Mouse (Mus musculus) kidney, embryonic 16.5 days (tissue): ENCODE measurements at regions not wholly inside any gene's neighbourhood (a gene's known extent, or its start where the extent isn't known, plus 50 kb on each side); places are given as distances from the start of the nearest gene placed in this dataset.

Experiments used
- ATAC-seq: fragments of 200-750 bp; cut with Nextera tagmentation; 2 replicates; pipeline ENCODE4 v1.8.0; 2017; ENCODE audit warnings: moderate TSS enrichment; ENCODE audit not compliant: low FRiP score, low TSS enrichment
- H3K27ac ChIP-seq: fragments of 300-500 bp; sonication (generic); 2 replicates; pipeline ENCODE4 v1.5.1; 2014; ENCODE audit warnings: low read length
- H3K27me3 ChIP-seq: fragments of 300-500 bp; sonication (generic); 2 replicates; pipeline ENCODE4 v1.6.1; 2014; ENCODE audit warnings: low read length, control low read depth, mixed read lengths; ENCODE audit not compliant: insufficient read depth
- H3K36me3 ChIP-seq: fragments of 300-500 bp; sonication (generic); 2 replicates; pipeline ENCODE4 v1.6.1; 2014; ENCODE audit warnings: low read length, control low read depth, mixed read lengths; ENCODE audit not compliant: insufficient read depth
- H3K4me1 ChIP-seq: fragments of 300-500 bp; sonication (generic); 2 replicates; pipeline ENCODE4 v1.6.1; 2014; ENCODE audit warnings: low read length, control low read depth, mixed read lengths; ENCODE audit not compliant: insufficient read depth
- H3K4me2 ChIP-seq: fragments of 300-500 bp; sonication (generic); replicated peaks from 2 replicates; pipeline ENCODE4 v1.6.1; 2014; ENCODE audit warnings: low read depth, low read length
- H3K4me3 ChIP-seq: fragments of 300-500 bp; sonication (generic); 2 replicates; pipeline ENCODE4 v1.5.1; 2014; ENCODE audit warnings: mild to moderate bottlenecking, low read length
- H3K9ac ChIP-seq: fragments of 300-500 bp; sonication (generic); replicated peaks from 2 replicates; pipeline ENCODE4 v1.6.1; 2014; ENCODE audit warnings: low read length
- H3K9me3 ChIP-seq: fragments of 300-500 bp; sonication (generic); 2 replicates; pipeline ENCODE4 v1.6.1; 2016; ENCODE audit warnings: low read length, control low read depth
- WGBS: fragments of 180-500 bp; shearing (Covaris S2); extraction: QIAGEN DNeasy Blood & Tissue Kit; methylation state at CpG from one replicate; pipeline ENCODE4 v1.1.7; 2014; 5-methylcytosine and 5-hydroxymethylcytosine counted together

- no peak for ATAC-seq
- no peaks in the 10 kb centered on the region for H3K36me3 ChIP-seq
- WGBS = 73% methylated on average over 5 of the region's 5 CpGs
Observed at GRCm38 (mm10) chr3:101194319-101194718, 84.2 kb upstream of the Ptgfrn start.

GRCm38 (mm10) chr3:101191298-101191986, 81.4 kb upstream of the Ptgfrn start:
- H3K4me3 ChIP-seq = no peak overlapping the region
- H3K27ac ChIP-seq = no peak overlapping the region
- H3K4me1 ChIP-seq = no peaks in the 10 kb centered on the region
- WGBS = 92% methylated on average over 7 of the region's 7 CpGs
- H3K9ac ChIP-seq = no peak overlapping the region
- no peak overlapping the region for H3K4me2 ChIP-seq
- no peaks in the 10 kb centered on the region for H3K27me3 ChIP-seq
- no peaks in the 10 kb centered on the region for H3K36me3 ChIP-seq
- H3K9me3 ChIP-seq = no peaks in the 10 kb centered on the region
- no peak for ATAC-seq

More at GRCm38 (mm10) chr3:101194319-101194718, 84.2 kb upstream of the Ptgfrn start:
- H3K4me2 ChIP-seq = no peak overlapping the region
- H3K27me3 ChIP-seq = no peaks in the 10 kb centered on the region
- no peaks in the 10 kb centered on the region for H3K9me3 ChIP-seq
- H3K9ac ChIP-seq = no peak overlapping the region
- no peak overlapping the region for H3K27ac ChIP-seq
- H3K4me1 ChIP-seq = no peaks in the 10 kb centered on the region
- no peak overlapping the region for H3K4me3 ChIP-seq

DNA sequence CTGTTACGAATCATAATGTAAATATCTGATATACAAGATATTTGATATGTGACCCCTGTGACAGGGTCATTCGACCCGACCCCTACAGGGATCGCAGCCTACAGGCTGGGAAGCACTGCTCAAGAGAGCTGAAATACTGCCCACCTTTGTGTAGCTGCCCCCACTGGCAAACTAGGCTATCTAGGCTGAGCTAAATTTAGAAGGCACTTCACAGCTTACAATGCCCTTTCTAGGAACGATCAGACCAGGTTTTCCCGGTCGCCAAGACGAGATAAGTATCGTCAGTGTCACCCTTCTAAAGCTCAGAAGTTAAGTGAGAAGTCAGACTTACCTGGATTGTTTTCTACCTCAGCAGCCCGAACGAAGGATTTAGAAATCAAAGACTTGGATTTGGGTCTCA, 71.9 kb upstream of the Ptgfrn start:
- no peak overlapping the region for H3K9ac ChIP-seq
- WGBS = 85% methylated on average over 11 of the region's 11 CpGs
- H3K4me2 ChIP-seq = no peak overlapping the region
- no peak for ATAC-seq
- no peak overlapping the region for H3K4me3 ChIP-seq
- peaks cover 17% of the 10 kb centered on the region; the same call in 1 of the 2 replicates for H3K9me3 ChIP-seq
- no peak overlapping the region for H3K27ac ChIP-seq
- no peaks in the 10 kb centered on the region for H3K36me3 ChIP-seq
- no peaks in the 10 kb centered on the region for H3K27me3 ChIP-seq
- H3K4me1 ChIP-seq = no peaks in the 10 kb centered on the region

GRCm38 (mm10) chr3:101173954-101174353, 63.9 kb upstream of the Ptgfrn start:
- ATAC-seq = no peak
- Histone ChIP-seq H3K9me3 (peaks cover 11% of the 10 kb centered on the region; the same call in 1 of the 2 replicates), H3K36me3 (no peaks in the 10 kb centered on the region), H3K9ac (no peak overlapping the region), H3K4me1 (no peaks in the 10 kb centered on the region), H3K4me2 (no peak overlapping the region), H3K4me3 (no peak overlapping the region), H3K27me3 (no peaks in the 10 kb centered on the region), H3K27ac (no peak overlapping the region)
- 90% methylated on average over 6 of the region's 6 CpGs for WGBS

DNA sequence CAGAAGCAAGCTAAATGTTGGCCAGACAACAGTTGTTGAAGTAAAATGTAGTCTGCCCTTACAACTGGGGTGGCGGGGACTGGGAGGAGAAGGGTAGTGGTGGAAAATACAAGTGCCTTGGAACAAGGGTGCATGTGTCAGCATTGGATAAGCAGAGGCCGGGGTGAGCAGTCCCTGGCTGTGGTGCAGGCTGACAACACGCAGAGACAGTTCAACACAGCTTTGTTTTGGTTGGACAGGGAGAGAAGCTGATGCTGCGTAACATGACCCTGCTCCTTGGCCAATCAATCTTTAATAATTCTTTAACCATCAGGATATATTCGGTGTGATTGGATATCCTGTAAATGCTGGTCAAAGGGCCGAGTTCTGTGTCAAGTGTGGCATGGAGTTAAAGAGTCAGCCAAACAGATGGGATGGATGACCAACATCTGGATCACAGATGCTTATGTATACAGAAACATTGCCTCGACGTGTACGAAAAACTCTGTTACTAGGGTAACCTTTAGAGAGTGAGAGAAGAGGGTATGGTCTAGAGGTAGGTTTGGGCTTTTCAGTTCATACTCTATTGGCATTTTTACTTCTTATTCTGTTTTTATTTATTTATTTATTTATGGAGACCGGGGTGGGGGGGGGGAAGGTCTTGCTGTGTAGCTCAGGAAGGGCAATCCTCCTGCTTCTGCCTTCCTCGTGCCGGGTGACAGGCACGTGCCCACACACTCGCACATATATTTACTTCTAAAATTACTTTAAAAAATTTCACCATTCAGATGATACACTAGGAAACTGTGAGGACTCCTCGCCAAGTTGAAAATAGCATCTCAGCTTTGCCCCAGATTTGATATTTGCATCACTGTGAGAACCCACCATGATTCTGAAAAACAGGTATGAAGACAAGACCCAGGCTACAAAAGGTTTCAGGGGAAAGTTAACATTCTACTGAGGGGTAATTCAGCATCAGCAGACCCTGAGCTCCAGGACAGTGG, 60.2 kb upstream of the Ptgfrn start:
- no peak overlapping the region for H3K9ac ChIP-seq
- 68% methylated on average over 15 of the region's 15 CpGs for WGBS
- H3K4me1 ChIP-seq = no peaks in the 10 kb centered on the region
- no peak overlapping the region for H3K27ac ChIP-seq
- no peaks in the 10 kb centered on the region for H3K36me3 ChIP-seq
- no peaks in the 10 kb centered on the region for H3K27me3 ChIP-seq
- no peak overlapping the region for H3K4me2 ChIP-seq
- no peak for ATAC-seq
- no peaks in the 10 kb centered on the region for H3K9me3 ChIP-seq
- no peak overlapping the region for H3K4me3 ChIP-seq

DNA sequence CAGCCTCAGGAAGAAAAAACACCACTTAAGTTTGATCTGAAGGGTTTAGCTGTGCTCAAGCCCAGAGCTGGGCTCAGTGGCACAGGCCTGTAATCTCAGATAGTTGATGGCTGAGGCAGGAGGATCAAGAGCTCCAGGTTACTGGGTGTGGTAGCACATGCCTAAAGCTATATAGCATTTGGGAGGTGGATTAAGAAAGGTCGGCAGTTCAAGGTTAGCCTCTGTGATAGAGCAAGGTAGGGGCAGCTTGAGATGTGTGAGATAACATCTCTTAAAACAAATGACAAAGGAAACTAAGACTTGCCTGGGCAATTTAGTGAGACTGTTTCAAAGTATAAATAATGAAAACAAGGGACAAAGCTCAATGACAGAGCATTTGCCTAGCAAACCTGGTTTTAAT, 56.9 kb upstream of the Ptgfrn start:
- Histone ChIP-seq H3K4me2 (no peak overlapping the region), H3K4me3 (no peak overlapping the region), H3K4me1 (peaks cover 15% of the 10 kb centered on the region), H3K9me3 (no peaks in the 10 kb centered on the region), H3K36me3 (no peaks in the 10 kb centered on the region), H3K27ac (no peak overlapping the region), H3K27me3 (no peaks in the 10 kb centered on the region), H3K9ac (no peak overlapping the region)
- 92% methylated on average over 1 of the region's 1 CpGs for WGBS
- no peak for ATAC-seq

DNA sequence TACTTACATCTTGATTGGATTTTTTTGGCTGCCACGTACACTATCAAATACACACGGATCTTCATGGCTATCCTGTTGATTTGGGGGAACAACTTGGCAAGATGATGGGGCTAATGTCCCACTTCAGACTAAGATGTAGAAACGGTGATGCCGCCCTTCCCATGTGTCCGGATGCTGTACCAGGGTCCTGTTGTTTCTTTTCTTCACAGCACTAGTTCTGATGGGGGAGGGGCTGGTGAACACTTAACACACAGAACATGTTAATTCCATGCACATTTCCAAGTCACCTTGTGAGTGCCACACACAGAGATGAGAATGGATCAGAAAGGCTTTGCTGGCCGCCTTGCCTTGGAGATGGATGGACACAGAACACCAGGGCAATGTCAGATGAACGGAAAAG, 56.5 kb upstream of the Ptgfrn start:
- WGBS = 96% methylated on average over 7 of the region's 7 CpGs
- ATAC-seq = no peak

GRCm38 (mm10) chr3:101165261-101165660, 55.2 kb upstream of the Ptgfrn start:
- no peak for ATAC-seq
- WGBS = 48% methylated on average over 6 of the region's 6 CpGs
- no peak overlapping the region for H3K4me2 ChIP-seq
- H3K9ac ChIP-seq = no peak overlapping the region
- peaks cover 25% of the 10 kb centered on the region for H3K4me1 ChIP-seq
- no peak overlapping the region for H3K4me3 ChIP-seq
- H3K9me3 ChIP-seq = no peaks in the 10 kb centered on the region
- no peaks in the 10 kb centered on the region for H3K27me3 ChIP-seq
- no peak overlapping the region for H3K27ac ChIP-seq
- no peaks in the 10 kb centered on the region for H3K36me3 ChIP-seq

More for the DNA sequence above, 56.5 kb upstream of the Ptgfrn start:
- no peak overlapping the region for H3K4me2 ChIP-seq
- no peak overlapping the region for H3K4me3 ChIP-seq
- no peak overlapping the region for H3K27ac ChIP-seq
- H3K9ac ChIP-seq = no peak overlapping the region
- no peaks in the 10 kb centered on the region for H3K9me3 ChIP-seq
- peaks cover 20% of the 10 kb centered on the region for H3K4me1 ChIP-seq
- no peaks in the 10 kb centered on the region for H3K36me3 ChIP-seq
- H3K27me3 ChIP-seq = no peaks in the 10 kb centered on the region

- no peaks in the 10 kb centered on the region for H3K36me3 ChIP-seq
- WGBS = 75% methylated on average over 5 of the region's 5 CpGs
- no peaks in the 10 kb centered on the region for H3K27me3 ChIP-seq
- H3K4me2 ChIP-seq = no peak overlapping the region
- peaks cover 25% of the 10 kb centered on the region for H3K4me1 ChIP-seq
- no peak for ATAC-seq
- H3K27ac ChIP-seq = no peak overlapping the region
- no peaks in the 10 kb centered on the region for H3K9me3 ChIP-seq
- no peak overlapping the region for H3K4me3 ChIP-seq
- no peak overlapping the region for H3K9ac ChIP-seq
Observed at GRCm38 (mm10) chr3:101164771-101165170, 54.7 kb upstream of the Ptgfrn start.

DNA sequence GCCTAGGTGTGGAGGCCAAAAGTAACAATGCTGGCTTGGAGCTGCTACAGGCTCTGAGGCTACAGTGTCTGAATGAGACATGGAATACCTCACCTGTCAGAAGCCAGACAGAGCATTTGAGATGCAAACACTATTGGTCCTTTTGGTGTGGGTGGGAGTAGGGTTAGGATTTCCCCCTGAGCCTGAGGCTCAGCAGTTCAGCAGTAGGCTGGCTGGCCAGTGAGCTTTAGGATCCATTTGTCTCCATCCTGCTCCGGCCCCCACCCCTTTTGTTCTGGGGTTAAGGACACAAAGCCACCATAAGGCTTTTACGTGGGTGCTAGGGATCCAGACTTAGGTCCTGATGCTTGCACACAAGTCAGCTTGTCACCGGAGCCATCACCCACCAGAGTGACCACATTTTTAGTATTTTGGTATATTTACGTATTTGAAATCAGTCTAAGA, 53.9 kb upstream of the Ptgfrn start:
- no peak overlapping the region for H3K4me2 ChIP-seq
- peaks cover 25% of the 10 kb centered on the region for H3K4me1 ChIP-seq
- no peaks in the 10 kb centered on the region for H3K36me3 ChIP-seq
- no peak overlapping the region for H3K9ac ChIP-seq
- ATAC-seq = no peak
- no peak overlapping the region for H3K4me3 ChIP-seq
- H3K27me3 ChIP-seq = no peaks in the 10 kb centered on the region
- no peak overlapping the region for H3K27ac ChIP-seq
- 75% methylated on average over 4 of the region's 4 CpGs for WGBS
- H3K9me3 ChIP-seq = no peaks in the 10 kb centered on the region
